Mouse (Mus musculus) MEL (cell line): ENCODE data around the gene Gcnt7.

Experiments
- CTCF ChIP-seq, 3 experiments: IDR thresholded peaks in 2 of 3; conservative IDR thresholded peaks in 1 of 3; 2 replicates each; pipeline ENCODE4 v1.5.1; 2011 to 2012; ENCODE audit warnings: low read length in 3 of 3, low read depth in 2 of 3, mild to moderate bottlenecking in 2 of 3, improper control_type of control experiment in 1 of 3, inconsistent platforms in 1 of 3, mixed read lengths in 1 of 3, moderate library complexity in 1 of 3; ENCODE audit not compliant: control insufficient read depth in 1 of 3, insufficient read depth in 1 of 3, poor library complexity in 1 of 3, severe bottlenecking in 1 of 3
- E2F4 ChIP-seq: IDR thresholded peaks from 2 replicates; pipeline ENCODE4 v1.6.1; 2011; ENCODE audit warnings: low read depth, low read length, improper control_type of control experiment, borderline replicate concordance
- ELF1 ChIP-seq: IDR thresholded peaks from 2 replicates; pipeline ENCODE4 v1.6.1; 2014; ENCODE audit warnings: low read depth, mild to moderate bottlenecking, inconsistent platforms, low read length, improper control_type of control experiment, moderate library complexity
- MAZ ChIP-seq: IDR thresholded peaks from 2 replicates; pipeline ENCODE4 v1.6.1; 2012; ENCODE audit warnings: low read depth, mild to moderate bottlenecking, inconsistent platforms, low read length, improper control_type of control experiment
- NRF1 ChIP-seq: IDR thresholded peaks from 2 replicates; pipeline ENCODE4 v1.6.1; 2014; ENCODE audit warnings: low read depth, mild to moderate bottlenecking, inconsistent platforms, low read length, improper control_type of control experiment, moderate library complexity; ENCODE audit not compliant: poor library complexity, insufficient read depth, severe bottlenecking
- POLR2A ChIP-seq, 2 experiments: IDR thresholded peaks; 2 replicates each; pipeline ENCODE4 v1.6.1; 2011 to 2012; ENCODE audit warnings: low read length in 2 of 2, mild to moderate bottlenecking in 2 of 2, control low read depth in 1 of 2, improper control_type of control experiment in 1 of 2, low read depth in 1 of 2, moderate library complexity in 1 of 2; ENCODE audit not compliant: control insufficient read depth in 1 of 2, insufficient read depth in 1 of 2, poor library complexity in 1 of 2
- POLR2AphosphoS2 ChIP-seq: IDR thresholded peaks from 2 replicates; pipeline ENCODE4 v1.6.1; 2011; ENCODE audit warnings: low read length, improper control_type of control experiment
- TAL1 ChIP-seq: IDR thresholded peaks from 2 replicates; pipeline ENCODE4 v1.6.1; 2012; ENCODE audit warnings: mild to moderate bottlenecking, inconsistent platforms, low read length, moderate library complexity, mixed read lengths
- USF2 ChIP-seq, 2 experiments: IDR thresholded peaks; 2 replicates each; pipeline ENCODE4 v1.6.1; 2011 to 2012; ENCODE audit warnings: improper control_type of control experiment in 2 of 2, low read length in 2 of 2, borderline replicate concordance in 1 of 2, inconsistent platforms in 1 of 2, low read depth in 1 of 2, mild to moderate bottlenecking in 1 of 2; ENCODE audit not compliant: insufficient read depth in 1 of 2
- ZC3H11A ChIP-seq: IDR thresholded peaks from 2 replicates; pipeline ENCODE4 v1.6.1; 2012; ENCODE audit warnings: low read depth, mild to moderate bottlenecking, inconsistent platforms, low read length, improper control_type of control experiment
- ZNF384 ChIP-seq: IDR thresholded peaks from 2 replicates; pipeline ENCODE4 v1.6.1; 2012; ENCODE audit warnings: low read depth, mild to moderate bottlenecking, inconsistent platforms, low read length, improper control_type of control experiment

GRCm38 (mm10) chr2:172413894-172414293 is 44.5 kb downstream of the Gcnt7 start:
- TF ChIP-seq ELF1 = no peak
- TF ChIP-seq E2F4 = no peak
- TF ChIP-seq CTCF (IDR thresholded peaks at IDR 0.05 in 2 of 3, conservative IDR thresholded peaks at IDR 0.05 in 1 of 3; ENCODE audit: control insufficient read depth in 1 of 3, insufficient read depth in 1 of 3, low read depth in 2 of 3, low read length in 3 of 3, poor library complexity in 1 of 3, severe bottlenecking in 1 of 3) = no peak
- no peak for TF ChIP-seq POLR2A (IDR thresholded peaks at IDR 0.05; ENCODE audit: control insufficient read depth in 1 of 2, insufficient read depth in 1 of 2, low read depth in 1 of 2, low read length in 2 of 2, poor library complexity in 1 of 2)
- no peak for TF ChIP-seq MAZ
- TF ChIP-seq NRF1 = no peak
- no peak for TF ChIP-seq TAL1
- TF ChIP-seq USF2 (IDR thresholded peaks at IDR 0.05; ENCODE audit: borderline replicate concordance in 1 of 2, insufficient read depth in 1 of 2, low read depth in 1 of 2, low read length in 2 of 2) = no peak
- no peak for TF ChIP-seq ZNF384
- no peak for TF ChIP-seq POLR2AphosphoS2
- no peak for TF ChIP-seq ZC3H11A
